Mouse (Mus musculus) kidney, adult 2 months (tissue): Measurements from ENCODE around the gene Il18r1.

Source experiments
- CTCF ChIP-seq: fragments of 200-500 bp; conservative IDR thresholded peaks from 2 replicates; pipeline ENCODE4 v1.5.1; 2011; ENCODE audit warnings: low read depth, mild to moderate bottlenecking, control low read depth, low read length, moderate library complexity, mixed read lengths; ENCODE audit not compliant: insufficient read depth, insufficient read length
- POLR2A ChIP-seq: fragments of 200-500 bp; IDR thresholded peaks from one replicate; pipeline ENCODE4 v1.6.1; 2011; ENCODE audit warnings: low read depth, low read length, control low read depth

- TF ChIP-seq CTCF, result no peak
- no peak for TF ChIP-seq POLR2A
Observed at GRCm38 (mm10) chr1:40417034-40417433, 48.3 kb upstream of the Il18r1 start.
